Mouse (Mus musculus) thymus, adult 2 months (tissue): Measurements from ENCODE around the gene Ebf1. TPM values are rescaled to one million over a fixed set of nuclear protein-coding genes. Genes with fewer than 3 reads are reported as not detected.

Experiments
- DNase-seq: peaks from one replicate; pipeline ENCODE4 v3.0.0; 2021
- H3K27ac ChIP-seq: fragments of 200-500 bp; 2 replicates; pipeline ENCODE4 v1.5.1; 2012; ENCODE audit warnings: low read length, control low read depth; ENCODE audit not compliant: control insufficient read depth, insufficient read depth
- H3K27me3 ChIP-seq: fragments of 200-500 bp; 2 replicates; pipeline ENCODE4 v1.6.1; 2012; ENCODE audit warnings: mild to moderate bottlenecking, low read length, moderate library complexity, mixed read lengths; ENCODE audit not compliant: control insufficient read depth, insufficient read depth
- H3K36me3 ChIP-seq: fragments of 200-500 bp; 2 replicates; pipeline ENCODE4 v1.6.1; 2012; ENCODE audit warnings: mild to moderate bottlenecking, low read length, moderate library complexity; ENCODE audit not compliant: control insufficient read depth, insufficient read depth
- H3K4me1 ChIP-seq: fragments of 200-500 bp; replicated peaks from 2 replicates; pipeline ENCODE4 v1.6.1; 2012; ENCODE audit warnings: low read length; ENCODE audit not compliant: control insufficient read depth, insufficient read depth
- H3K4me3 ChIP-seq: fragments of 200-500 bp; 2 replicates; pipeline ENCODE4 v1.5.1; 2012; ENCODE audit warnings: mild to moderate bottlenecking, low read length, control low read depth, moderate library complexity; ENCODE audit not compliant: control insufficient read depth, insufficient read depth
- CTCF ChIP-seq: fragments of 200-500 bp; IDR thresholded peaks from 2 replicates; pipeline ENCODE4 v1.5.1; 2012; ENCODE audit warnings: mild to moderate bottlenecking, control low read depth, low read length, moderate library complexity, borderline replicate concordance; ENCODE audit not compliant: control insufficient read depth, poor library complexity, insufficient read depth; ENCODE audit errors: extremely low read depth
- POLR2A ChIP-seq: fragments of 200-500 bp; IDR thresholded peaks from 2 replicates; pipeline ENCODE4 v1.6.1; 2012; ENCODE audit warnings: mild to moderate bottlenecking, low read length, control low read depth, moderate library complexity; ENCODE audit not compliant: control insufficient read depth, poor library complexity, insufficient read depth; ENCODE audit errors: extremely low read depth
- WGBS: fragments of 180-500 bp; shearing (Covaris S2); methylation state at CpG from one replicate; pipeline ENCODE4 v1.1.7; 2018; 5-methylcytosine and 5-hydroxymethylcytosine counted together
- polyA plus RNA-seq: library from polyadenylated mRNA; depleted of rRNA; stranded (reverse); fragments of >200 nt; gene quantifications from 2 replicates; pipeline ENCODE4 v1.2.3, GENCODE M21; 2012

Ebf1 gene
- polyA plus RNA-seq, 1 experiment, result 4.4 TPM

GRCm38 (mm10) chr11:44612156-44612555, 5.0 kb upstream of the Ebf1 start:
- H3K4me3 ChIP-seq, result no peak overlapping the region
- TF ChIP-seq CTCF (no peak), POLR2A (no peak)
- H3K27me3 ChIP-seq, result peaks cover 14% of the 10 kb centered on the region; the same call in 1 of the 2 replicates
- DNase-seq, result no peak
- no peak overlapping the region for H3K27ac ChIP-seq
- H3K36me3 ChIP-seq, result no peaks in the 10 kb centered on the region
- H3K4me1 ChIP-seq, result peaks cover 4% of the 10 kb centered on the region
- 12% methylated on average over 10 of the region's 10 CpGs for WGBS

DNA sequence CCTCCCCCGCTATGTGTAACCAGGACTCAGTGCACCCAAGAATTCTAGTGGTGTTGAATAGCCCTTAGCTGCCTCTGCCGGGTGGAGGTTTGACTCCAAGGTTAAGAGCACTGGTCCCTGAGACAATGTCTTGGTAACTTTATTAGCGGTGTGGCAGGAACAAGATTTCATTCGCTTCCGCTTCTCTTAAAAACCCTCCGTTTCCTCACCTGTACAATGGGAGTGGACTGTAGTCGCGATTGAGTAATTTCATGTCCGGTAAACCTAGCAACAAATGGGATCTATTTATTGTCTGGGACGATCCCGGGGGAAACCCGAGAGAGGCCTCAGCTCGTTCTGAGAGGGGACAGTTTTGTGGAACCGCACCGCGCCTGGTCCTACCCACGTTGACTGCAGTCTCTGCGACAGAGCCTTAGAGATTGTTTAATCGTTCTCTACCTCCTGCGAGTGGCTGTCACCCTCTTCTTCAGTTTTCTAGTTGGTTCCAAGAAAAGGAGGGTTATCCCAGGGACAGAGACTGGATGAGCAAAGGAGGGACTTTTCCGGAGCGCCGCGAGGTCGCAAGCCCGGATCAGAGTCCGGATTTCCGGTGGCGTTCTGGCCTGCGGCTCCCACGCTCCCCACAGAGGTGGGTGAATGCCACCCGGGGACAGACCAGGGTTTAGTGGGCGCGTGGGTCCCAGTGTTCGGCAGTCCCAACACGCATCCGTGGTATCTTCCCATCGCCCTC, 4.3 kb upstream of the Ebf1 start:
- no peak for TF ChIP-seq POLR2A
- TF ChIP-seq CTCF, result no peak
- WGBS, result 4% methylated on average over 38 of the region's 38 CpGs
- Histone ChIP-seq H3K4me1 (peaks cover 4% of the 10 kb centered on the region), H3K36me3 (no peaks in the 10 kb centered on the region), H3K27ac (no peak overlapping the region), H3K27me3 (peaks cover 14% of the 10 kb centered on the region; the same call in 1 of the 2 replicates), H3K4me3 (no peak overlapping the region)
- no peak for DNase-seq

- Histone ChIP-seq H3K4me1 (peaks cover 8% of the 10 kb centered on the region), H3K27me3 (peaks cover 18% of the 10 kb centered on the region), H3K4me3 (no peak overlapping the region), H3K36me3 (no peaks in the 10 kb centered on the region), H3K27ac (no peak overlapping the region)
- DNase-seq, result no peak
- WGBS, result 21% methylated on average over 14 of the region's 14 CpGs
- TF ChIP-seq CTCF (no peak), POLR2A (no peak)
Measured at GRCm38 (mm10) chr11:44613411-44614180, 3.5 kb upstream of the Ebf1 start.

DNA sequence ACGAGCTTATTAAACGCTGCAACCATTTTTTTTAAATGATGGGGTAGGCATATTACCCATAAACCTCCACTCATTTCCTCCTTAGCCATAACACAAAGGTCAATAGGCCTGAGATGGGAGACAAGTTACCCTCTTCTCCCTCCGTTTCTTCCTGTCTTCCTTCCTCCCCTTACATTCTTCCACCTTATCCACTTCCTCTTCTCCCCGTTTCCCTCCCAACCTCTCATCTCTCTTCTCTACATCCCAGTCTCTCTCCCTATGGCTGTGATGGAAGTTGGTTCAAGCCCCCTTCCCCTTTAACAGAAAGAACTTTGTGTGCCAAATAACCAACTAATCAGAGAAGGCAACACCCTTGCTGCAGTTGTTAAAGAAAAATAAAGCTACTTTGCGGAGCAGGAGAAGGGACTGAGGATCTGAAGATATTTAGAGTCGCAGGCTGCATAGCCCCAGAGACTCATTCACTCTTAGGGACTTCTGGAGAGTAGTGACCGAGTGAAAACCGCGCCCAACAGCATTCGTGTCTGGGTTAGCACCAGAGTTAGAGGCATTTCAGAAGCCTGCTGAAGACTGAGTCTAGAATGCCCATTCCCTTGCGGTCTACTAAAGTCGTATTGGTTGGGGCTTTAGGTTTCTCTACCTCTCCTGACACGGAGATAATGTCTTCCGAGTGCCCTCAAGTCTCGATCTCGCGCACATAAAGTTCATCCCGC, 884 bp upstream of the Ebf1 start:
- Histone ChIP-seq H3K27me3 (peaks cover 20% of the 10 kb centered on the region), H3K27ac (no peak overlapping the region), H3K36me3 (no peaks in the 10 kb centered on the region), H3K4me3 (0 out of 2 replicates have a peak overlapping the region, but pooled peaks have one; percentile 32), H3K4me1 (peaks cover 8% of the 10 kb centered on the region)
- TF ChIP-seq CTCF (no peak), POLR2A (no peak)
- no peak for DNase-seq
- WGBS, result 18% methylated on average over 18 of the region's 18 CpGs

GRCm38 (mm10) chr11:44617734-44618586, 843 bp downstream of the Ebf1 start:
- Histone ChIP-seq H3K27me3 (peaks cover 15% of the 10 kb centered on the region), H3K4me3 (peak overlapping the region; percentile 39), H3K27ac (no peak overlapping the region), H3K36me3 (no peaks in the 10 kb centered on the region), H3K4me1 (peaks cover 8% of the 10 kb centered on the region)
- under 1% methylated on average over 55 of the region's 55 CpGs for whole genome bisulfite sequencing
- TF ChIP-seq POLR2A, result no peak
- TF ChIP-seq CTCF, result no peak
- DNase-seq, result peak; percentile 19
